8 mouse cellular contexts compared by ENCODE assay signal in genomic region chr7:144469908-144470544, GRCm38 (mm10). TPM values are rescaled to one million over a fixed set of nuclear protein-coding genes. Genes with fewer than 3 reads are reported as not detected.
DNase-seq lines count a peak whose midpoint lies in the region; ATAC-seq lines count a peak whose summit lies in the region.

No protein-coding gene starts in this region.

- peak; percentile 40 for ATAC-seq in intestine, embryonic 15.5 days
- 0 out of 2 replicates have a peak, but pooled peaks have one; percentile 6 for ATAC-seq in megakaryocyte-erythroid progenitor cell, adult 5-6 weeks (replicated peaks; ENCODE audit: low FRiP score, low TSS enrichment, poor library complexity, severe bottlenecking)

- H3K27me3 ChIP-seq in intestine, embryonic 15.5 days (replicated peaks) = no peaks in the 10 kb centered on the region

- WGBS in intestine, embryonic 15.5 days = 2% methylated on average over 31 of the region's 31 CpGs

- peak overlapping the region; percentile 82 for H3K4me3 ChIP-seq in intestine, embryonic 15.5 days (replicated peaks)

- peak; percentile 17 for DNase-seq in adrenal gland, postnatal 25 days
- no peak for DNase-seq in adrenal gland, adult (ENCODE audit: inconsistent age in 2 of 2, low spot score in 1 of 2)
- peak; percentile 9 for DNase-seq in thymus, postnatal 14 days
- no peak for DNase-seq in thymus, postnatal 25 days
- no peak for DNase-seq in right cerebral cortex, postnatal 14 days
- no peak for DNase-seq in spleen, adult 12 weeks (ENCODE audit: low spot score)

- H3K27ac ChIP-seq in intestine, embryonic 15.5 days = peak overlapping the region; percentile 79

- H3K9ac ChIP-seq in intestine, embryonic 15.5 days = peak overlapping the region; percentile 90

- H3K36me3 ChIP-seq in intestine, embryonic 15.5 days = peaks cover 7% of the 10 kb centered on the region; the same call in 1 of the 2 replicates

- H3K4me2 ChIP-seq in intestine, embryonic 15.5 days (replicated peaks) = peak overlapping the region; percentile 79

- H3K9me3 ChIP-seq in intestine, embryonic 15.5 days = no peaks in the 10 kb centered on the region

- peaks cover 17% of the 10 kb centered on the region for H3K4me1 ChIP-seq in intestine, embryonic 15.5 days (replicated peaks)

RNA-seq across cellular contexts. Expression of gene Cttn, which starts 0.8 kb away (rescaled TPM):
- total RNA-seq in adrenal gland, postnatal 25 days (2021) = 218 and 274 TPM in 2 replicates
- 139 and 146 TPM in 2 replicates for polyA plus RNA-seq in intestine, embryonic 15.5 days (2015; fragmentation: Nextera tagmentation; extraction: Ambion mirVana)
- total RNA-seq in megakaryocyte-erythroid progenitor cell, adult 5-6 weeks (2014; fragmentation: Nextera tagmentation) = 23.5 and 23.7 TPM in 2 replicates
- 34.7 and 42.2 TPM in 2 replicates for total RNA-seq in megakaryocyte-erythroid progenitor cell, adult 5-6 weeks (2017)

Comparison
In these comparisons a context has a peak if more than half of its experiments do, and no peak if none do; other contexts are left out.
1. DNase-seq: peak in adrenal gland, postnatal 25 days (single experiment) and thymus, postnatal 14 days (single experiment); none in adrenal gland, adult (0 of 2), thymus, postnatal 25 days (single experiment), right cerebral cortex, postnatal 14 days (single experiment) and spleen, adult 12 weeks (single experiment).